Mouse (Mus musculus): ENCODE results near the gene Mpzl3. TPM values are rescaled to one million over a fixed set of nuclear protein-coding genes. Genes with fewer than 3 reads are reported as not detected.
"Not testable (repeated sequence)": the region's sequence is repeated elsewhere in the genome, so short reads cannot be mapped to it uniquely, and the experiment has no call there.

Gene Mpzl3
- 1 to 10 TPM; 4.0 to 5.7 (median 5.0) TPM for total RNA-seq (2022)

DNA sequence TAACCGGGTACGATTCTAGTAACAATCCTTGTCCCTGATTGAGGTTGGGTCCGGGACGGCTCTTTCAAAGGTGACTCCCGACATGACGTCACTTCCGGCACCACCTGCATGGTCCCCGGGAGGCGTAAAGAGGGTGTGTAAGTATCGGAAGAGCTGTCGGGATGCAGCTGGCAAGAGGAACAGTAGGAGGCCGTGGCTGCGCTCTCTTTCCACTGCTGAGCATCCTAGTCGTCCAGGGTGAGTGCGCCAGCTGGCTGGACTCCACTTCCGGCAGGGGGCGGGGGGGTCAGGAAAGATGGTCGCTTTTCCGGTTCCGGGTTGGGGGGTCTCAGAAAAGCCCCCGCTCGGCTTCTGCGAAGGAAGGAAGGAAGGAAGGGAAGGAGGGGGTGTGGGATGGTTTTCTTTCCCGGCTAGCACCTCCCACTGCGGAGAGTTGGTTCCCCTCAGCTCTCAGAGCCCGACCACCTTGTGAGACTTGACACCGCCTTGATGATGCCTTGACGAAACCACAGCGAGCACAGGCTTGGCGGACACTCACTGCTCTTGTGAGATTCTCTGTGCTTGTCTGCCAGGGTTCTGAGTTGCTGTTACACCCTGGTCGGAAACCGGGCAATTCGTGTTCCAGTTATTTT is at the start of gene Mpzl3:
Gene Mpzl3 (plus strand): TSS at position 105 of the 632 bp plus-strand sequence.
- DNase-seq (ENCODE audit: low spot score in 2 of 2): peak; percentile 71 to 82

DNA sequence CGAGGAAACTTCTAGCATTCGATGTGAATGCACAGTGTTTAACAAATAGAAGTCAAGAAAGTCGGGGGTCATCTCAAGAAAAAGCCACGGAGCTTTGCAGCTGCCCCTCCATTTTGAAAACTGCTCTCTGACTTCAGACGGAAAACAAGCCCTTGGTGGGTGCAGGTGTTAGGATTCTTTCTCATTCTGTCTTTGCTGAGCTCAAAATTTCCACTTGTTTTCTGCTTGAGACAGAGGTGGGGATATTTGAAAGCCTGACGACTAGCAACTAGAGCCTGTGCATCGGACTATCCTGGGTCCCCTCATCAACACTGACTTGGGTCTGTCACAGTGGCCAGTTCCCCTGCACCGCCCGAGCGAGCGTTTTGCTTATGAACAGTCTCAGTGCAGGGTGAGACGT is 47.6 kb upstream of the Mpzl3 start:
- DNase-seq (ENCODE audit: low spot score in 2 of 2): no peak

DNA sequence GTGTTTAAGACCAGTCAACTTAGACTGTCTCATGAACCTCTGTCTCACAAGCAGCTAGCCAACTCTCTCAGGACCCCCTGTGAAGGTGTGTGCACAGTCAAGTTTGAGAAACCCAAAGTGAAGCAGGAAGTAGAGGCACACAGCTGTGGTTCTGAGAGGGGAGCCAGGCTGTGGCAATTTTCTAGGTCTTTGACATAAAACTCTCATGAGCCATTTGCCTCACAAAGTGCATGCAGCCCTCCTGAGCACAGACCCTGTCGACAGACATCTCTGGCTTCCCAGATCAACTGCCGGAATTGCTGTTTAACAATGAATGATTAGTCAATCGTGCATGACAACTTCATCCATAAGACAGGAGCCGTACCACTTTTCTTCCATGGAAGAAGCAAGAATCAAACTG is 46.6 kb upstream of the Mpzl3 start:
- DNase-seq (ENCODE audit: low spot score in 2 of 2): no peak

DNA sequence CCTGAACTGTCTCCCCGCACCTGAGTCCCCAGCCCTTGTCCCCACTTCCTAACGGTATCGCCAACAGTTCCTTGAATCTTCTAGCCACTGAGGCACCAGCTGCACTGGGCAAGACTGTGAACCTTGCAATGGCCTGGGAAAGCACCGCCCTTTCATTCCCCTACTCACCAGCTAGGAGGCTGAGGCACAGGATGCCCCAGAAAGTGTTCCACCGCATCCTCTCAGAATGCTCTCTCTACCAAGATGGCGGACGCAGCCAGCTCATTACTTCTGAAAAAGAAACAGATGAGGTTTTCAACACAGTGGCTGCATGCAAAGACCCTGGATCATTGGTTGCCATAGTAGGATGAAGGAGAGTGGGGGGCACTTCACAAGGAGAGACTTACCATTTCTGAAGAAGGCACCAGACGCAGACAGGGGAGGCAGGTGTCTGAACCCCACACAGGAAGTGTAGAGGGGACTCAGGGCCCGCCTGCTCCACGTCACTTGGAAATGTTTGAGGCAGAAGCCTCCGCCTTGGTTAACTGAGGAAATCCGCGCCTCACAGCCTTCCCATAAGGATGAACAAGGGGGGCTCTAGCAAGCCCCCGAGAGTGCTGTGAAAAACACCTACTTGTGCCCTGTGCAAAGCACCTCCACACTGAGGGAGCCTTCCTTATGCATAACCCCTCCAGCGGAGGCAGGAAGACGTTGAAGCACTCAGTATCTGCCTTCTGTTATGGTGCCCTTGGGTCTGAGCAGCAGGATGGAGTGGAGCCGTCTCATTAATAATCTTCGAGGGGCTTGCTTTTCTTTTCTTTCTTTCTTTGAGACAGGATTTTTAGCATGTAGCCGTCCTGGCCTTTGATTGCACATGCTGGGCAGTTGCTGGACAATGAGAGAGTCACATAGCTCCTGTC is 45.6 kb upstream of the Mpzl3 start, which contains the start of gene Cd3e:
Gene Cd3e (minus strand): TSS at position 448 of the 899 bp plus-strand sequence.
- DNase-seq (ENCODE audit: low spot score in 2 of 2): no peak

DNA sequence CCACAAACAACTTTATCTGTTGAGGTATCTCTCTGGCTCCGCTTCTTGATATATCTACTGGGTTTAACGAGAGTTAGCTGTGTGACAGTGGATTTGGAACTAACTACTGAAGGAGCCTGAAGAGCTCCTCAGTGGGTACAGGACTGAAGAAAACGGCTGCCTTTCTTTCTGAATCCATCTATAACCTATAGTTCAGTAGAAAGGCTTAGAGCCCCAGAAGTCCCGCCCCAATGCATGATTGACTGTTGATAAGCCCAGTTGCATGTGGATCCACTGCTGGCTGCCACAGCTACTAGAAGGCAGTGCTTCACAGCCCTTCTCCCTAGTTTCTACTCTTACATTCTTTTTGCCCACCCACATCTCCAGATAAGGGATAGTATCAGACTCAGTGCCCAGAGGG is 44.5 kb upstream of the Mpzl3 start:
- DNase-seq (ENCODE audit: low spot score in 2 of 2): no peak

DNA sequence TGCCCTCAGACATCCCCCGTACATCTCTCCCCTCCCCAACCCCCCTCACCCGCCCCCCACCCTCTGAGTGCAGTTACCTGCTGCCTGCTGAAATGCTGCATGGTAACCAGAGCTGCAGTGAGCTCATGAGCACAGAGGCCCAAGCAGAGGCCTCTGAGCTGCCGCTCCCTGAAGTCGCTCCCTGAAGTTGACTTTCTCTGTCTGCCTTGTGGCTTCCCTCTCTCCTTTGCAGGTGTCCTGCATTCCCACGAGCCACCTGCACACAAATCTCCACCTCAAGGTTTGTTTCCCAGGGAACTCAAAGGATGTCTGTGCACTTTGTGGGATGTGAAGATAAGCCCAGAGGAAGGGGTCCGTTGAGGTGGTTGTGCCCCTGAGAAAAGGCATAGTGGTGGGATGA is 43.7 kb upstream of the Mpzl3 start:
- DNase-seq (ENCODE audit: low spot score in 2 of 2): no peak

DNA sequence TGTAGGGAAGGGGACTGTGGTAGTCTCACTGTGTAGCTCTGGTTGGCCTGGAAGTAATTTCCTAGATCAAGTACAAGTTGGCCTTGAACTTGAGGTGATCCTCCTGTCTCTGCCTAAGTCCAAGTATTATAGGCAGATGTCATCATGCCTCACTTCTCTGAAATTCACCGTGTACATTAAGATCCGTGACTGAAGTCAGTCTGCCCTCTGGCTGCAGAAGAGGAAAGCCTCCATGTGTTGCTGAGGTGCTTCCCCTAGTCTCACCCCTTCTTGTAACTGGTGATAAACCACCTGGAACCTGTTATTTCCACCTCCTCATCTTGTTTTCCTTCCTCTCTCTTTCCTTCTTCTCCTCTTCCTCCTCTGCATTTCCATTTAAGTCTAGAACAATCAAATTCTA is 40.1 kb upstream of the Mpzl3 start:
- DNase-seq (ENCODE audit: low spot score in 2 of 2): no peak

DNA sequence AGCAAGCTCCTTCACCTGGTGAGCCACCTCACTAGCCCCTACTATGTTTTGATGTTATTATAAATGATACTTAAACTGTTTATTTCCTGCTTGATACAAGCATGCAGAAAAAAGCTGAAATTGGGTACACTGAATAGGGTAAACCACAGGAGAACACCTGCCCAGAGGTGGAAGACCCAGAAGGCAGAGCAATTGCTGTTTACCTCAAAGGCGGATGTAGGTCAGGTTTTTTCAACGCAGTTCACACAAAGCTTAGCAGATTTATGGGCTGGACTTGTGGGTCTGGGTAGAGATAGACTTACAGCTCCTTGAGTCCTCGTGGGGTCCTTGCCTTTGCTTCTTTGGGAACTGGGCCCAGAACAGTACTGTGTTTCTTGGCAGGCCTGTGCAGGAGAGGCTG is 39.1 kb upstream of the Mpzl3 start:
- no peak for DNase-seq (ENCODE audit: low spot score in 2 of 2)

DNA sequence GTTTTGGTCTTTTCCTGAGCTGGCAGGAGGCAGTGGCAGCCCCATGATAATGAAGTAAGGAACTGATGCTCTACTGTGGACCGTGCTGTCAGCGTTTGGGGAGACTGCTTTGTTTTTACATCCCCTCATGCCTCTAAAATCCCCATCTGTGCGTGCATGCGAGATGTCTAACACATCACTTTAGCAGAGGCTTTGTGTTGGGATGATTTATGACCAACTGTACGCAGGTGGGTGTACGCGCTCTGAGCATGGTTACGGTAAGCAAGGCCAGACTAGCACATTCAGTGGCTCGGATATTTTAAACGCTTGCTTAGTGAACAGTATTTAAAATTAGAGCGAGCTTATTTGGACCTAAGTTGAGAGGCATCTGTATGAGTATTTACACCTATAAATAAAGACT is 37.0 kb upstream of the Mpzl3 start:
- peak in 1 of 2 experiments; percentile 42 for DNase-seq (ENCODE audit: low spot score in 2 of 2)

DNA sequence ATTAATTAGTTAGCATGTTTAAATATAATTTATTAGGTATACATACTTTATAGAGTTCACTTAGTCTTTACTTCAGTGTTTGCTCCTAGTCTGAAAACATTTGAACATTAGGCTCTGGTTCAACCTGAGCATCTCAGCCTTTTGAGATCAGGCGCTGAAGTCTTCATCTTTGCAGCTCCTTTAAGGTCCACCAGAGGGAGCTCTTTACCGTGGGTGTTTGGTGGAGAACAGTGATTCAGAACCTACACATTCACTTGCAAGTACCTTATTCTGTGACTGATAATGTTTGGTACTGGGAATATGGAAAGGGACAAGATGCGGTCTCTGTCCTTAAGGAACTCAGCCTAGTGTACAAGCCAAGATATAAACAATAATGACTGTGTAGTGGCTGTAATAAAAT is 32.2 kb upstream of the Mpzl3 start:
- no peak for DNase-seq (ENCODE audit: low spot score in 2 of 2)

DNA sequence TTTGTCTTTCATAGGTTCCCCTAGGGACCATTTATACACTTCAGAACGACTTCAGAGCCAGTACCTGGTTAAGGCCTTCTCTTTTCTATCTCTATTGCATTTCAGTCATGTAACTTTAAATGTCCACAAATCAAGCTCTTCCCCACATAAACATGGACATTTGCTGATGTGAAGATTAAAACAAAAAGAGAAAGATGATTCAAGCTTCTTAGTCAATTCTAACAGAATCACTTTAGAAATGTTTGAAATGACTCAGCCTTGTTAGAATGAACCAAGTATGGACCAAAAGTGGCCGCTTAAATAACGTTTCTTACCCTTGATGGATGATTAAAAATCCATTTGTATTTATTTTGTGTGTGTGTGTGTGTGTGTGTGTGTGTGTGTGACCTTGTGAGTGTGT is 31.3 kb upstream of the Mpzl3 start:
- DNase-seq (ENCODE audit: low spot score in 2 of 2): no peak

DNA sequence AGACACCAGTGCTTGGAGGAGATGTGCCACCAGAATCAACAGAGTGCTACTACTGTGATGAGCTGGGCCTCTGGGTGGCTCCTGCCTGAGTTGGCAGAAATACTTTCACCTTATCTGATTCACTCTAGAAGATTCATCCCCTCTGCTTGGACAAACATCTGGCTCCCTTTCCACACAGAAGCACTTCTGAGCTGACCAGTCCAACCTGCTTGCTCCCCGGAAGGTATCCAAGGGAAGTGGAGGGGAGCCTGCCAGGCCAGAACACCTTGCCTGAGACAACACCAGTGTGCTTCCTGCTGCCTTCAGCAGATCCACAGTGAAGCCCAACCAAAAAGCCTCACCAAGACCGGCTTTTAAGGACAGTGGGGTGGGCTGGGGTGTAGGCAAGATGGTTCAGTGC is 30.8 kb upstream of the Mpzl3 start:
- DNase-seq (ENCODE audit: low spot score in 2 of 2): no peak

DNA sequence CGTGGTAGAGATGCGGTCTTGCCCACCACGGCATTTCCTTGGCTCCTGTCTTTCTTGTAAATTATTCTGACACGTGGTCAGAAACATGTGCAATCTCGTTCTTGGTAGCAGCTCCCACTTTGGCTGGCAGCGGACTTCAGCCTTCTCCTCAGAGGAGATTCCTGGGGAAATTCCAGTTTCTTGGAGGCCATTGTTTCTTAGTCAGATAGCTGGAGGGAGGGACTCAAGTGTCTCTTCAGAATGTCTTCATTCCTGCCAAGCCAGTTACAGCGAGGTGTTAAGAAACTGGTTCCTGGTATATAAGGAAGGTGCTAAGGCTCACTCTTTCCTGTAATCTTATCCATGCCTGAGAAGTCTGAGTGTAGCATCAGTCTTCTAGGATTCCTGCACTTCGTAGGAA is 27.6 kb upstream of the Mpzl3 start:
- no peak for DNase-seq (ENCODE audit: low spot score in 2 of 2)

DNA sequence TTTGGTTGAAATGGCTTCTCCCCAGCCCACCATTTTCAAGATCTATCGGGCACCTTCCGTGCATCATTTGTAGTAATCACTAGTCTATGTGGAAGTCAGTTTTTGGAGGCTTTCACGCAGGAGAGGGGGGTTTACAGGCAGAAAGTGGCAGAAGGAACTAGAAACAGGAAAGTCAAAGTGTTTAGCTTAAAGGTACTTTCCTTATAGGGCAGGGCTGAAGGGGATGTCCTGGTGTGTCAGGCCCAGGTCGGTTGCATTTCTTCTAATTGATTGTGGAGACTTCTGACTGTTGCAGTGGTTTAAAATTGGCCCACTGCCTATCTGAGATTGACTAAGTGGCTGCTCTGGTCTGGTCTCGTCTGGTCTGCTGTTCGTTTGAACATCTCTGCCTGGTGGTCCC is 24.6 kb upstream of the Mpzl3 start:
- DNase-seq (ENCODE audit: low spot score in 2 of 2): no peak

DNA sequence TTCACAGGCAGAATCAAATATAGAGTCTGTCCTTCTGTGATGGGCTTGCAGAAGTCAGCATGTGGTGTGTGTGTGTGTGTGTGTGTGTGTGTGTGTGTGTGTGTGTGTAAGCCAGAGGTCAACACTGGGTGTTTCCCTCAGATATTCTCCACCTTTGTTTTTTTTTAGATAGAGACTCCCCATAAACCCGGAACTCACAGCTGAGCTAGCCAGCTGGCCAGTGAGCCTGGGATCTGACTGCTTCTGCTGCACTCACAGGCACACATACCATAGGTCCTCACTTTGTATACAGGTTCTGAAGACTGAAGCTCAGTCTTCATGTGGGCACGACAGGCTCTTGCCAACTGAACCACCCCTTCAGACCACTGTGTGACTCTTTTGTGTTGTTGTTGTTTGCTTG is 22.7 kb upstream of the Mpzl3 start:
- DNase-seq (ENCODE audit: low spot score in 2 of 2): no peak

DNA sequence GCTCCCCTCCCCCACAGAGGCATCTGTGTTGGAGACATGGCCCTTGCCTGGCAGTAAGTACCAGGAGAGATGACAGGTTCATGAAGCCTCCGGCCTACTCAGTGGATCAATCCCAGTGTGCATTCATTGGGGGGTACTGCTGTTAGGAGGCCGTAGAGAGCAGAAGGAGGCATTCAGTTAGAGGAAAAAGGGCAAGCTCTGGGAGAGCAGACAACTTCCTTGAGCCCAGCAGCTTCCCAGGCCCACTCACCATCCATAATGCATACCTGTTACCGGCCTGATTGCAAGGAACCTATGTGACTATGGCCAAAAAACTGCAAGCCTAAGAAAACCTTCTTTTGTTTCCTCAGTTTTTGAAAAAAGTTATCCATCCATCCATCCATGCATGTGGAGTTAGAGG is 20.5 kb upstream of the Mpzl3 start:
- DNase-seq (ENCODE audit: low spot score in 2 of 2): no peak

DNA sequence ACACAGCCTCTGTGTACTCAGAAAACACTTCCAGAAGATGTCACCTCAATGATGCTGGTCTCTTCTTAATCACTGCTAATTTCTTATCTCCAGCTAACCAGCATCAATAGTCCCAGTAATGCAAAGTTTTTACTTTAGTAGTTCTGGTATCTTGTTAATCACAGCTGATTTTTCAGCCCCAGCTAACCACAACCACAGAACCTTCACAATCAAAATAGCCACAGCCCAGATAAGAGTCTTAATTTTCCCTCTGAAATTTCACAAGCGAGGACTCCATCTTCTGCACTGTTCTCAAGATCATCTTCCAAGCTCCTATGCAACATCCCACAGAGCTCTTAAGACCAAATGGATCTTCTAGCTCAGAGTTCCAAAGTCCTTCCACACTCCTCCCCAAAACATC is 17.2 kb upstream of the Mpzl3 start:
- DNase-seq (ENCODE audit: low spot score in 2 of 2): not testable (repeated sequence)

DNA sequence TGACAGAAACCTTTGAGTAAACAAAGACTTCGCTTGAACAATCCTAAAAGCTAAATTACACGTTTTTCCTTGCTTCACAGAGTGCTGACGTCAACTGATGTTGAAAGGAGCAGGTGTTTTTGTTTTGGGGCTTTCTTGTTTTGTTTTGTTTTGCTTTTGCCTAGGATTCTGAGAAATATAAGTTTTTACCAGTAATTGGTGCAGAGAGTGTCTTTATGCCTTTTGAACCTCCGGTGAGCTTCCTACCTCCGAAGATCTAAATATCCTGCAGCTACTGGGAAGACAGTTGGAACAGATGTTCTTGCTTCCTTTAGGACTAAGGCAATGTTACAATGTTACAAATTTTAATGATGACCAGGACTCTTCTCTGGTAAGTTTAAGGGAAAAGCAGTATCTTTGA is 15.5 kb upstream of the Mpzl3 start, which contains the start of gene Mpzl2:
Gene Mpzl2 (plus strand): TSS at position 301 of the 400 bp plus-strand sequence.
- no peak for DNase-seq (ENCODE audit: low spot score in 2 of 2)

DNA sequence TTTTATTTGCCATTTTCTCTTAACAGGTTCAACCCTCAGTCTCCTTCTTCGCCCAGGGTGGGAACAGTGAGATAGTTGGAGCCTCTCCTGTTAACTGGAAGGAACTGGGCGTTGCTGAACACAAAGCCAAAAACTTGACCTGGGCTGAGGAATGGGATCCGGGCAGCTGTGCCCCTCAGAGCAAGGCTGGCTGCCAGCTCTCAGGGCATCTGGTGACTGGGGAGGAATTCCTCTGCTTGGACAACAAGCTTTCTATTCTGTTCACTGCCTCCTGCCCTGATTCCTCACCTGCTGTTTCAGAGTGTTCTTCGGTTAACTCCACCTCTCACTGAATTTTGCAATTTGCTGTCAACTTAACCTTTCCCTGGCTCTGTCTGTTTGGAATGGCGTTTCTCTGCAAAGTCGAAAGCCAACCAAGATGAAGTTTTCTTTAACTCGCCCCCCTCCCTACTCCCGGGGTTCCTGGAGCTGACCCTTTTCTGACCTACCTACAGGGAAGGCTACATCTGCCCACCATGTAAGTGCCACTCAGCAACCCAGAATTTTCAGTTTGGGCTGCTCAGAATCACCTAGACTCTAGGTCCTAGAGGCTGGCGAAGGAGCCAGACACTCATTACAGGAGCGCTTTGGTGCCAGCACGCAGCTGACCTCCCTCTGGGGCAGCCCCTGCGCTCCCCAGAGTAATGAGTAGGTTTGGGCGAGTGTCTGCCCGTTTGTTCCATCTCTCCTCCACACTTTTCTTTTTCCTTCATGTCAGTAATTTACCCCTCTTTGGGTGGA is 14.7 kb upstream of the Mpzl3 start:
- no peak for DNase-seq (ENCODE audit: low spot score in 2 of 2)

DNA sequence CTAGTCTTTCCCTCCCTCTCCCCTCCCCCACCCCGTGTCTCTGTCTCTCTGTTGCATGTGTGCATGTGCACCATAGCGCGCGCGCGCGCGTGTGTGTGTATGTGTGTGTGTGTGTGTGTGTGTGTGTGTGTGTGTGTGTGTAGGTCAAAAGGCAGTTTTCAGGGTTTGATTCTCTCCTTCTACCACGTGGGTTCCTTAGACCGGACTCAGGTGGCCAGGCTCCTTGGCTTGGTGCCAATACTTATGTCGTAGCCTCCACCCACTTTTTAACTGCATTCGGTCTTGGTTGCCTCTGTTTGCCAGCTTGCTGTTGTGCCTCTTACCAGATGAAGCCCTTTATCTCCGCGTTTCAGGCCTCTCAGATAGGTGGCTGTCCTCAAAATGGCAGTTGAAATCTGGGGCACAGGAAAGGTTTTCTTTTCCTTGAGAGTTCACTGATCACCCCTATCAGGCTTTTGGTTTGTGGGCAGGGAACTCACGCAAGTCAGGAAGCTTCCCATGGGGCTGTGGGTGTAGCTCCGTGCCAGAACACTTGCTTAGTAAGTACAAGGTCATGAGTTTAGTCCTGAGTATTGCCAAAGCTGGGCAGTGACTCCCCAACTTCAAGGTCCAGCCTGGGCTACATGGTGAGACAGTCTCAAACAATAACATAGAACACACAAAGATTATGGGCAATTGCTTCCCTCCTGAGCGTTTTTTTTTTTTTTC is 13.7 kb upstream of the Mpzl3 start:
- DNase-seq (ENCODE audit: low spot score in 2 of 2): no peak

DNA sequence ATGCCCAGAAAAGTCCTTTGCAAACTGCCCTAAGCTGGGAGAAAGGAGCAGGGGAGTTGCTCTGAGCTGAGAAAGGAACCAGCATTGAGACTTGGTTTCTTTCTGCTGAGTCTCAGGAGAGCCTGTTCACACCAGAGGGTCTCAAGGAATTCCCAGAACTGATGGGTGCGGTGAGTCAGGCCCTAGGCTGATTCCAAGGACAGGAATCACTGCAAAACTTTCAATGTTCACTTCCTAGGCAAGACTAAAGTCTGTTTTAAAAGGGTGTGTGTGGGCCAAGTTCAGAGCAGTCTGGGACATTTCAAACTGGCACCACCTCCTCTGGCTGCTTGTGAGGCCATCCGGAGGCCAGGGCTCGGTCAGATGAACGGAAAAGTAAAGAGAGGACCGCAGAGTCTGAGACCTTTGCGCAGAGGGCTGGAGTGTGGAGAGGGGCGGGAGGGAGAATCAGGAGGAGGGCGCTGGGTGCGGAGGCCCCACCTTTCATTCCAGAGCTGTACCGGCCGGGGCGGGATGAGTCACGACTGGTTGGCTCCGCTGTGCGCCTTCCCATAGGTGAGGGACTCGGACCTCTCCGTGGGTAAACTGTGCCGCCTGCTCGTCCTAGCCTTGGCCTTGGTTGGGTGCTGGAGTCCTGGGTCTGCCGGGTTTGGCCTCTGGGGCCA is 12.8 kb upstream of the Mpzl3 start:
- DNase-seq (ENCODE audit: low spot score in 2 of 2): no peak

Measured in left cerebral cortex, adult 8-10 months (tissue).